Mouse (Mus musculus): ENCODE measurements around the gene Zscan25. TPM values are rescaled to one million over a fixed set of nuclear protein-coding genes. Genes with fewer than 3 reads are reported as not detected.
"Not testable (repeated sequence)": the region's sequence is repeated elsewhere in the genome, so short reads cannot be mapped to it uniquely, and the experiment has no call there.

Gene Zscan25
- polyA plus RNA-seq, 1 experiment from 2014 or later: 0.94 TPM

DNA sequence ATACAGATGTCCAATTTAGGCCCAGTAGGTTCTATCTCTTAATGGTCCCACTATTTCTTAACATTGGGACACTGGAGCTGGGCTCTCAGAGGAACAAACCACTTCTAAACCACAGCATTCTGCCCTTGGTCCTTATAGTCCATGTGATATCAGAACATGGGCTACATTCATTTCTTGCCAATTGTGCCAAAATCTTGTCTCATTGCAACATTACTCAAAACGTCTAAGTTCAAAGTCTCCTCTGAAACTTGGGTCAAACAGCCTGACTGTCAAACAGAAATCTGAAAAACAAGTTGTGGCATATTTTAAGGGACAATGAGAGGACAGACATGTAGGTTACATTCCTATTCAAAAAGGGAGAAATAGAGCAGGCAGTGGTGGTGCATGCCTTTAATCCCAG lies 36.8 kb downstream of the Zscan25 start:
- Histone ChIP-seq H3K9ac (ENCODE audit: low read depth, low read length) (no peak overlapping the region), H3K27me3 (ENCODE audit: control insufficient read depth, insufficient read depth, low read length) (no peaks in the 10 kb centered on the region), H3K27ac (ENCODE audit: low read depth, low read length) (no peak overlapping the region), H3K4me2 (no peak overlapping the region), H3K4me1 (ENCODE audit: control insufficient read depth, insufficient read depth, low read length) (no peaks in the 10 kb centered on the region), H3K4me3 (ENCODE audit: low read depth, low read length) (no peak overlapping the region), H3K9me3 (replicated peaks; ENCODE audit: control insufficient read depth, low read length) (peaks cover 10% of the 10 kb centered on the region), H3K36me3 (ENCODE audit: control insufficient read depth, insufficient read depth, low read length) (no peaks in the 10 kb centered on the region)
- no peak for ATAC-seq (replicated peaks; ENCODE audit: insufficient number of reproducible peaks, low FRiP score, low TSS enrichment)
- WGBS (ENCODE audit: insufficient replicate concordance): 81% methylated on average over 1 of the region's 1 CpGs

GRCm38 (mm10) chr5:145338756-145339155 lies 58.5 kb downstream of the Zscan25 start:
- not testable (repeated sequence) for ATAC-seq (replicated peaks; ENCODE audit: insufficient number of reproducible peaks, low FRiP score, low TSS enrichment); H3K9me3 ChIP-seq (replicated peaks; ENCODE audit: control insufficient read depth, low read length); H3K4me2 ChIP-seq; H3K4me1 ChIP-seq (ENCODE audit: control insufficient read depth, insufficient read depth, low read length); H3K9ac ChIP-seq (ENCODE audit: low read depth, low read length); H3K36me3 ChIP-seq (ENCODE audit: control insufficient read depth, insufficient read depth, low read length); H3K27ac ChIP-seq (ENCODE audit: low read depth, low read length); H3K4me3 ChIP-seq (ENCODE audit: low read depth, low read length); H3K27me3 ChIP-seq (ENCODE audit: control insufficient read depth, insufficient read depth, low read length)

Other genes with a start within 250 kb of the Zscan25 start
- not detected in 2 replicates for gene Gm4871, start 247.7 kb upstream of the Zscan25 start, polyA plus RNA-seq (2014; fragmentation: Nextera tagmentation; extraction: Ambion mirVana)
- not detected in 2 replicates for gene 1700018F24Rik, start 237.5 kb upstream of the Zscan25 start, polyA plus RNA-seq (2014; fragmentation: Nextera tagmentation; extraction: Ambion mirVana)
- gene Arpc1a, start 196.7 kb upstream of the Zscan25 start, polyA plus RNA-seq (2014; fragmentation: Nextera tagmentation; extraction: Ambion mirVana): 112 and 115 TPM in 2 replicates
- gene Kpna7, start 196.5 kb upstream of the Zscan25 start, polyA plus RNA-seq (2014; fragmentation: Nextera tagmentation; extraction: Ambion mirVana): not detected in 2 replicates
- gene Arpc1b, start 166.3 kb upstream of the Zscan25 start, polyA plus RNA-seq (2014; fragmentation: Nextera tagmentation; extraction: Ambion mirVana): 95.4 and 127 TPM in 2 replicates
- gene Pdap1, start 140.3 kb upstream of the Zscan25 start, polyA plus RNA-seq (2014; fragmentation: Nextera tagmentation; extraction: Ambion mirVana): 76.5 and 92.4 TPM in 2 replicates
- gene Bud31, start 140.1 kb upstream of the Zscan25 start, polyA plus RNA-seq (2014; fragmentation: Nextera tagmentation; extraction: Ambion mirVana): 172 and 179 TPM in 2 replicates
- 7.4 and 10.7 TPM in 2 replicates for gene Ptcd1, start 113.4 kb upstream of the Zscan25 start, polyA plus RNA-seq (2014; fragmentation: Nextera tagmentation; extraction: Ambion mirVana)
- 15.1 and 17.2 TPM in 2 replicates for gene Cpsf4, start 113.3 kb upstream of the Zscan25 start, polyA plus RNA-seq (2014; fragmentation: Nextera tagmentation; extraction: Ambion mirVana)
- gene Atp5j2, start 88.4 kb upstream of the Zscan25 start, polyA plus RNA-seq (2014; fragmentation: Nextera tagmentation; extraction: Ambion mirVana): 928 and 936 TPM in 2 replicates
- gene Zkscan14, start 78.6 kb upstream of the Zscan25 start, polyA plus RNA-seq (2014; fragmentation: Nextera tagmentation; extraction: Ambion mirVana): 6.5 and 7.4 TPM in 2 replicates
- gene Zkscan5, start 75.9 kb upstream of the Zscan25 start, polyA plus RNA-seq (2014; fragmentation: Nextera tagmentation; extraction: Ambion mirVana): 9.0 and 10.9 TPM in 2 replicates
- gene Zfp655, start 48.8 kb upstream of the Zscan25 start, polyA plus RNA-seq (2014; fragmentation: Nextera tagmentation; extraction: Ambion mirVana): 33.2 and 34.1 TPM in 2 replicates
- gene Cyp3a57, start 64.8 kb downstream of the Zscan25 start, polyA plus RNA-seq (2014; fragmentation: Nextera tagmentation; extraction: Ambion mirVana): not detected in 2 replicates
- gene Cyp3a16, start 189.2 kb downstream of the Zscan25 start, polyA plus RNA-seq (2014; fragmentation: Nextera tagmentation; extraction: Ambion mirVana): not detected in 2 replicates